Mouse (Mus musculus): ENCODE data around the gene Krtap10-10.
"Not testable (repeated sequence)": the region's sequence is repeated elsewhere in the genome, so short reads cannot be mapped to it uniquely, and the experiment has no call there.

Krtap10-10 gene

DNA sequence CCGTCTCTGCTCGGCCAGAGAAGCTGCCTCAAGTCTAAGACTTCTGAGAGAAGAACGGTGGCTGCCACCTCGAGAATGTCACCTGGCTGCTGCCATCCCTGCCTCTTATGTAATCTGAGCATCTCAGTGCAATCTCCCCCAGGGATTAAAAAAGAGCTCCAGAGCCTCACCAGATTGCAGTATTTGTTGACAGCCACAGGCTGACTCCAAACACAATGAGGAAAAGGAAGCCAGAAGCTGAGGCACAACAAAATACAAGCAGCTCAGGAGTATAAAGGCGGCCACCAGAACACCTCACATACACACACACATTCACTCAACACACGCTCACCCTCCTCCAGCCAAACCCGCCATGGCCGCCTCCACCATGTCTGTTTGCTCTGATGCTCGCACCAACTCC lies at the start of gene Krtap10-10:
Gene Krtap10-10 (plus strand): TSS at position 301 of the 400 bp plus-strand sequence.
- no peak for DNase-seq (ENCODE audit: low read depth)

DNA sequence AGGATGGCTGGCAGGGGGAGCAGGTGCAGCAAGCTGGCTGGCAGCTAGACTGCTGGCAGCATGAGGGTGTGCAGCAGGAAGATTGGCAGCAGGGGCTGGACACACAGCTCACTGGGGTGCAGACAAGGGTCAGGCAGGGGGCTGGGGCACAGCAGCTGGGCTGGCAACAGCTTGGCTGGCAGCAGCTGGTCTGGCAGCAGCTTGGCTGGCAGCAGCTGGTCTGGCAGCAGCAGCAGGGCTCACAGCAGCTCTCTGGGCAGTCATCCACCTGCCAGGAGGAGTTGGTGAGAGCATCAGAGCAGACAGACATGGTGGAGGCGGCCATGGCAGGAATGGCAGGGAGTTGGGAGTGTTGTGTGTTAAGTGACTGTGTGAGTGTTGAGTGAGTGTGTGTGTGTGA lies 47.9 kb upstream of the Krtap10-10 start, which contains the start of gene Gm7137:
Gene Gm7137 (minus strand): TSS at position 325 of the 400 bp plus-strand sequence.
- not testable (repeated sequence) for DNase-seq (ENCODE audit: low read depth)

DNA sequence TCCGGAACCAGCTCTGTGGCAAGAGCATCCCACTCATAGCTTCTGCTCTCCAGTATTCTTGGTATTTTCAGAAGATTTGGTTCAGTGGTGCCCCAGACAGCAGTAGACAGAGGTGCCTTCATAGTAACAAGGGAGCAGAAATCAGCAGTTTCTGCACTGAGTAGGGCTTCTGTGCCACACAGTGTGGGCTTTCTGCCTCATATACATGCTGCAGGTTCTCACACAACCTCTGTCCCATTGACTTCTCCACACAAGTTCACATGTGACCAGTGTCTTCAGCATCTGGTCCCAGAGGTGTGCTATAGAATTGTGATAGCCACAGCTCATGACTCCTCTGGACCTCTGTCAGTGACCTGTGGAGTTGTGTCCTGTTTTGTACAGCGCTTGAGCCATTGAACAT lies 47.1 kb upstream of the Krtap10-10 start:
- no peak for DNase-seq (ENCODE audit: low read depth)

DNA sequence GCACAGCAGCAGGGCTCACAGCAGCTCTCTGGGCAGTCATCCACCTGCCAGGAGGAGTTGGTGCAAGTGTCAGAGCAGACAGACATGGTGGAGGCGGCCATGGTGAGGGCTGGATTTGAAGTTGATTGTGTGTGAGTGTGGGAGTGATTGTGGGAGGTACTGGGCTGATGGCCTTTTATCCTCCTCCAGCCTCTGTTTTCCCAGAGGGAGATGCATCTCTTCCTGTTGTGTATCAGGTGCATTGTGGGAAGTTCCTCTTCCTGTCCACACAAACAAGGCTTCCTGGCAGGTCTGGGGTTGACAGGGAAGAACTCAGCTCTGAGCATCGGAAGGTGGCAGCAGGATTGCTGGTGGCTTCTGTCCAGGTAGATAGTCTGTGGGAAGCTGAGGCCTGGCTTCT lies 40.8 kb upstream of the Krtap10-10 start, which contains the start of gene Gm9639:
Gene Gm9639 (minus strand): TSS at position 101 of the 400 bp plus-strand sequence.
- no peak for DNase-seq (ENCODE audit: low read depth)

DNA sequence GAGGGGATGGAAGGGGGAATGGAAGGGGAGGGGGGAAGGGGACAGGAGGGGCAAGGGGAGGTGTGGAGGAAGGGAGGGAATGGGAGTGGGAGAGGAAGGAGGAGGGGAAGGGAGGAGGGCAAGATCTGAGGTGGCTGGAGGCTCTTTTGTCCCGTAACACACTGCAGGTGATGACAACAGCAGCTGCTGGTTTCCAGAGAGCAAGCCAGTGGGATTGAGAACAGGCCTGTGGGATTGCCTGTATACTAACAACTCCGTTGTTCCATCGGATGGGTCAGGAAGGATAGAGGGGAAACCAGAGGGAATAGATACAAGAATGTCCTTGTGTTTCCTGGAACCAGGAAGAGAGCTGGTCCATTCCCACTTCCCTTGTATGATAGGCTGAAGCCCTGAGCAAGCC lies 38.1 kb upstream of the Krtap10-10 start:
- DNase-seq (ENCODE audit: low read depth) = no peak

DNA sequence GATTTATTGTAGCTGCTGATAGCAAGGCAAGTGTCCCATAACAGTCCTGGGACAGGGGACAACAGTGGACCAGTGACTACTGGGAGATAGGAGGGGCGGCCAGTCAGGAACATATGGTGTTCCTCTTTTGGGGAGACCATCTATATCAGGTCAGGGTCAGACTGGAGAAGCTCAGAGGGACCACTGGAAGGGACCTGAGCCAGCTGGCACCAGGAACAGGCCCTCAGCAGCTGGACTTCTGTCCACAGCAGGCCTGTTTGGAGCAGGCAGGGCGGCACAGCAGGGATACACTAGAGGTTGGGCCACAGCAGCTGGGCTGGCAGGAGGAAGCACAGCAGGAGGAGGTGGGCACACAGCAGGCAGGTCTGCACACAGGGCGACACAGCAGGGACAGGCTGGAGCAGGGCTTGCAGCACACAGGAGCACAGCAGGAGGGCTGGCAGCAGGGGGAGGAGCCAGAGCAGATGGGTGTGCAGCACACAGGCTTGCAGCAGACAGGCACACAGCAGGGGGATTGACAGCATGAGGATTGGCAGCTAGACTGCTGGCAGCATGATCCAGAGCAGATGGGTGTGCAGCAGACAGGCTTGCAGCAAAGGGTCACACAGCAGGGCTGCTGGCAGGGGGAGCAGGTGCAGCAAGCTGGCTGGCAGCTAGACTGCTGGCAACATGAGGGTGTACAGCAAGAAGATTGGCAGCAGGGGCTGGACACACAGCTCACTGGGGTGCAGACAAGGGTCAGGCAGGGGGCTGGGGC lies 37.4 kb upstream of the Krtap10-10 start:
- DNase-seq (ENCODE audit: low read depth) = not testable (repeated sequence)

DNA sequence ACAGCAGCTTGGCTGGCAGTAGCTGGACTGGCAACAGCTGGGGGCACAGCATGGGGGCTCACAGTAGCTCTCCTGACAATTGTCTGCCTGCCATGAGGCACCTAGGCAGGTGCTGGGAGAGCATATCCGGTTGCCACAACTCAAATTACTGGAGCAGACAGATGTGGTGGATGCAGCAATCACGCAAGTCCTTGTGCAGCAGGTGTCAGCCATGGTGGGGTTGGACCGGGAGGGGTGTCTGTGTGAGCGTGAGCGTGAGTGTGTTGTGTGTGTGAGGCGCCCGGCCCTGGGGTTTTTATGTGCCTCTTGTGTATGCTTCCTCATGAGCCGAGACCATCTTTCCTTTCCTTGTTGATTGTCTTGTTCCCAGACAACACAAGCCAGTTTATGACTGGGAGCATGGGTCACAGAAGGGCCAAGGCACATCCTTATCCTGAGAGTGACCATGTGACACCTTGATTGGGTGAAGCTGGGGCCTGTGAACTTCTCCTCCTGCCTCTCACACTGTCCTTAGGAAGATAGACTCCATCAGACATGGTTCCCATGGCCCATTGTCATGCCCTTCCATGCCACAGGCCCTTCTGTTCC lies 36.7 kb upstream of the Krtap10-10 start, which contains the start of gene Gm19668:
Gene Gm19668 (minus strand): TSS at position 213 of the 588 bp plus-strand sequence.
- DNase-seq (ENCODE audit: low read depth) = no peak

DNA sequence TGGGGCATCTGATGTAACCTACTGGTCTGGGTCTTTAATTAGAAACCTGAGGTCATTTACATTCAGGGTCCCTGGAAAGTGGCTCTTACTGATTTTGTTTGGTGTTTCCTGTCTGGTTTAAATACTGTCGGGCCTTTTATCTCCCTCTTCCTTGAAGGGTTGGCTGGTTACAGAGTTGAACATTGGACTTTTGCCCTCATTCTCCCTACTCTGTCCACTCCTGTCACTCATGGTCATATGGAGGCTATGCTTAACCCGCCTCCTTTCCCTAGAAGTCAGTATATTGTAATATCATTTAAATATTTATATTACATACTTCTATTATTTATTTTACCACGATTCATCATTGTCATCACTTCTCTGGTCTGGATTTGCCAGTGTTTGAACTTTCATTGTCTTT lies 31.7 kb upstream of the Krtap10-10 start:
- no peak for DNase-seq (ENCODE audit: low read depth)

DNA sequence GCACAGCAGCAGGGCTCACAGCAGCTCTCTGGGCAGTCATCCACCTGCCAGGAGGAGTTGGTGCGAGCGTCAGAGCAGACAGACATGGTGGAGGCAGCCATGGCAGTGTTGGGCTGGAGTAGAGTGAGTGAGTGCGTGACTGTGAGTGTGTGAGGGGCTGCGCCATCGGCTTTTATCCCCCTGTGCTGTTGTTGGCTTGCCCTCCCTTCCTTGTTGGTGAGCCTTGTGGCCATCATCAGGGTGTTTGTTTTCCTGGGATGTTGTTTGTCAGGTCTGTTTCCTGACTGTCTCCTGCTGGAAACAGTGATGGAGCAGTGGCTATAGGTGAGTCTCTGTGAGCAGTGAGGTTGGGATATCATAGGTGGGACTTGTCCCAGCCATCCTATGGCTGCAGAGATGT lies 24.0 kb upstream of the Krtap10-10 start, which contains the start of gene Gm9507:
Gene Gm9507 (minus strand): TSS at position 101 of the 400 bp plus-strand sequence.
- no peak for DNase-seq (ENCODE audit: low read depth)

DNA sequence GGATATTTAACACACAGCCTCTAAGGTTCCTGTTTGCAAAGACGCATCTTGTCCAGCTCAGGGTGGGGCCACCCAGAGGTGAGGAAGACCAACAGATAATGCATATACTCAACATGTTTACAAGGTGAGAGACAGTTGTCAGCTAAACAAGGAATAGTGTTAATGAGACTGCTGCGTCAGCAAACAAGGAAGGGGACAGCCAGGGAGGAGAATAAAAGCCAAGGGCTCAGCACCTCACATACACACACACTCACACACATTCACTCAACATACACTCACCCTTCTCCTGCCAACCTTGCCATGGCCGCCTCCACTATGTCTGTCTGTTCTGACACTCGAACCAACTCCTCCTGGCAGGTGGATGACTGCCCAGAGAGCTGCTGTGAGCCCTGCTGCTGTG lies 21.4 kb upstream of the Krtap10-10 start, which contains the start of gene Gm2696:
Gene Gm2696 (plus strand): TSS at position 301 of the 400 bp plus-strand sequence.
- no peak for DNase-seq (ENCODE audit: low read depth)

DNA sequence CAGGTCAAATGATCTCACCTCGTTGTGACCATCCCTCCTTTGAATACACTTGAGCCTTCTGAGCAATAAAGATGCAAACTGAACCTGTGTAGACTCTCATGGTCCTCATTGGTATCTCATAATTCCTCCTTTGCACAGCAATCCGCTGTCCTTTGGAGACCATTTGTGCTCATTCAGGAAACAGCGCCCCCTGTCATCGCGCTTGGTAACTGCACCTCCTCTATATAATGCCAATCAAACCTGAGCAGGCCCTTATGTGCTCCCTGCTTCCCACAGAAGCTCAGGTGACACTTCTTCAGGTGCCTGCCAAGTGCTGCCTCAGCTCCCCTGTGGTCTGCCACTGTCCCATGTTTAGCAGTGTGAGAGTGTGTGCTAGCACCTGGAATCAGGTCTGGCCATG lies 20.2 kb upstream of the Krtap10-10 start:
- DNase-seq (ENCODE audit: low read depth) = no peak

DNA sequence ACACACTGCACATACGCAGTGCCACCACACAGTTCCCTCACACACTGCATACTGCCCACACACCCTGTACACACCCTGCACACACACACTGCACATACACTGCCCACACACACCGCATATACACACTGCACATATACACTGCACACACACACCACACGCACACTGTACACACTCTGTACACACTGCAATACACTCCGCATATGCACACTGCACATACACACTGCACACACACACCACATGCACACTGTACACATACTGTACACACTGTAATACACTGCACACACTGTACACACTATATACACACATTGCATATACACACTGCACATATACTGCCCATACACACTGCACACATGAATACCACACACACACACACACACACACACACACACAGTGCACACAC lies 17.2 kb upstream of the Krtap10-10 start:
- no peak for DNase-seq (ENCODE audit: low read depth)

DNA sequence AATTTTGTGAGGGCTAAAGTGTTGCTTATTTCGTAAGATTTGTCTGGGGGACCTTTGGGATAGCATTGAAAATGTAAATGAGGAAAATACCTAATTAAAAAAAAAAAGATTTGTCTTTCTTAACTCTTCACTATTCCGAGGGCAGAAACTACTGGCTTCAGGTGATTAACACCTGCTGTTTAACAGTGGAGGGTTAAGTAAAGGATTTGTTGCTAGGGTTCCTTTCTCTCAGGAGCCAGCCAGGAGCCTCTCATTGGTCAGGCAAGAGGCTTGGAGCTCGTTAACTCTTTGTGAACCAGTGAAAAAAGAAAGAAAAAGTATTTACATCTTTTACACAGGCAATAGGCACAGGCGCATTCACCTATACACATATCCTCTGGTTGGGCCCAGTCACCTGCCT lies 16.5 kb upstream of the Krtap10-10 start:
- no peak for DNase-seq (ENCODE audit: low read depth)

DNA sequence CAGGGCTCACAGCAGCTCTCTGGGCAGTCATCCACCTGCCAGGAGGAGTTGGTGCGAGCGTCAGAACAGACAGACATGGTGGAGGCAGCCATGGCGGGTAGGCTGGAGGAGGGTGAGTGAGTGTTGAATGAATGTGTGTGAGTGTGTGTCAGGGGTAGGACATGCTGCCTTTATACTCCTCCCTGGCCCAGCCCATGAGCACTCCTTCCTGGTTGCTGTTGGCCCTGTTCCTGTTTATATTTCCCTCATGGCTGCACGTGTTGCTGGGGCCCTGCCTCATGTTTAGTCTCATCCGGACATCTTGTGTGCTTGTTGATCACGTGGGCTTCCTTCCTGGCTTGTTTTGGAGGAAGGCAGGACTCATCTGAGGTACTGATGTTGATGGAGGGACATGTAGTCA lies 8.8 kb upstream of the Krtap10-10 start, which contains the start of gene Krtap10-4:
Gene Krtap10-4 (minus strand): TSS at position 145 of the 400 bp plus-strand sequence.
- DNase-seq (ENCODE audit: low read depth) = no peak

DNA sequence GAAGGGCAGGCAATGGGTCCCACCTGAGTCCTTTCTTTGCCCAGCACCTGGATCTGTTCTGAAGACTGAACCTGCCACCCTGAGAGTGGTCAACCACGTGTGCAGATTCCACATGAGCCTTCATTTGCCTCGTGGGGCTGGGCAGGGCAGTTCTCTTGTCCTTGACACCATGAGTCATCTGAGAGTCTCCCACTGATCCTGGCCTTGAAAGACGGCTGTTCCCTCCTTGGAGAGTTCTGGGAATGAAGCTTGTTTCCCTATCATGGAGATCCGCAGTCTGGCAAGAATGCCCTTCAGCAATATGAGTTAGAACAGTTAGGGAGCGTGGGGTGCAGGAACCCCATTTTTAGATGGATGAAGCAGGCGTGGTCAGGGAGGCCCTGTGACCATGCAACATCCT lies 3.3 kb downstream of the Krtap10-10 start:
- DNase-seq (ENCODE audit: low read depth) = no peak

DNA sequence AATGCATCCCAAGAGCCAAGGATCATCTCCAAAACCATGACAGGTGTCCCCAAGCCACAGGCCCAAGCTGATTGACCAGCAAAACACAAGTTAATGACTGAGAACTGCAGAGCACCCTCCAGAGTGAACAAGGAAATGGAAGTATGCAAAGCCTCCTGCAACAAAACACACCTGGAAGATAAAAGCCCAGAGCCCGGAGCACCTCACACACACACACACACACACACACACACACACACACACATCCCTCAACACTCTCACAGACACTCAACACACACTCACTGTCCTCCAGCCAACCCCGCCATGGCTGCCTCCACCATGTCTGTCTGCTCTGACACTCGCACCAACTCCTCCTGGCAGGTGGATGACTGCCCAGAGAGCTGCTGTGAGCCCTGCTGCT lies 10.8 kb downstream of the Krtap10-10 start, which contains the start of gene Gm36176:
Gene Gm36176 (plus strand): TSS at position 301 of the 400 bp plus-strand sequence.
- no peak for DNase-seq (ENCODE audit: low read depth)

DNA sequence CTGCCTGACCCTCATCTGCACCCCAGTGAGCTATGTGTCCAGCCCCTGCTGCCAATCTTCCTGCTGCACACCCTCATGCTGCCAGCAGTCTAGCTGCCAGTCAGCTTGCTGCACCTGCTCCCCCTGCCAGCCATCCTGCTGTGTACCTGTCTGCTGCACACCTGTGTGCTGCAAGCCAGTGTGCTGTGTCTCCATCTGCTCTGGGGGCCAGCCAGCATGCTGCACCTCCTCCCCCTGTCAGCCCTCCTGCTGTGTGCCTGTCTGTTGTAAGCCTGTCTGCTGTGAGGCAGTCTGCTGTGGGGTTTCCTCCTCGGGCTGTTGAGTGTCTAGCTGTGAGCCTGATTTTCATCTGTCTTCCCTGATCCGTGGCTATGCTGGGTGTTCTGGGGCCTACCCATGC lies 11.2 kb downstream of the Krtap10-10 start:
- DNase-seq (ENCODE audit: low read depth) = no peak

DNA sequence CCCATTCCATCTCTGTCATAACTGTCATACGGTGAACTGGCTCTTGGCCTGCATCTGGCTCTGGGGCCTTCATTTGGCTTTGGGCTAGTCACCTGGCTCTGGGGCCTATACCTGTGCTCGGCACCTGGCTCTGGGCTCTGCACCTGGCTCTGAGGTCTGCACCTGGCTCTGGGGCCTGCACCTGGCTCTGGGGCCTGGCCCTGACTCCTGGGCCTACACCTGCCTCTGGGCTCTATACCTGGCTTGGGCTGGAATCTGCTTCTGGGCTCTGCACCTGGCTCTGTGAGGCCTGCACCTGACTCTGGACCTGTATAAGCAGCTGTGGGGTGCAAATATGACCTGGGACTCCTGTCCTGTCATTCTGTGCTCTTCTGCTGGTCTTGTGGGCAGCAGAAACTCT lies 11.8 kb downstream of the Krtap10-10 start:
- DNase-seq (ENCODE audit: low read depth) = no peak

DNA sequence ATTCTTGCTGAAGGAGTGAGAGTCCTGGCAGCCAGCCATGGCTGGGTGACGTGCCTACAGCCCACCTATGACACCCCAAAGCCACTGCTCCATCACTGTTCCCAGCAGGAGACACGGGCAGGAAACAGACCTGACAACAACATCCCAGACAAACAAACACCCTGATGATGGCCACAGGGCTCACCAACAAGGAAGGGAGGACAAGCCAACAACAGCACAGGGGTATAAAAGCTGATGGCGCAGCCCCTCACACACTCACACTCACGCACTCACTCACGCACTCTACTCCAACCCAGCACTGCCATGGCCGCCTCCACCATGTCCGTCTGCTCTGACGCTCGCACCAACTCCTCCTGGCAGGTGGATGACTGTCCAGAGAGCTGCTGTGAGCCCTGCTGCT lies 16.8 kb downstream of the Krtap10-10 start, which contains the start of gene Gm10318:
Gene Gm10318 (plus strand): TSS at position 301 of the 400 bp plus-strand sequence.
- no peak for DNase-seq (ENCODE audit: low read depth)

DNA sequence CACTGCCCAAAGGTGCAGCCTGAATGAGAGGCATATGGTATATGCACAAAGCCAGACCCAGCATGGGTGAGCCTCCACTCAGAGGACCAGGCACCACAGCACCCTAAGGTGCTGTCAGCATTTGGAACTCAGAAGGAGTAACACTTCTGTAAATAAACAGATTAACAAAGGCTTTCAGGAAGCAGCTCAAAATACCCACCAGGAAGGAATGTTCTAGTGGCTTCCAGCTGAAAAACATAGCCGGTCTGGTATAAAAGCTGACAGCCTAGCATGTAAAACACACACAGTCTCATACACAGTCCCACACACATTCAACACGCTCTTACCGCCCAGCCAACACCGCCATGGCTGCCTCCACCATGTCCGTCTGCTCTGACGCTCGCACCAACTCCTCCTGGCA lies 25.9 kb downstream of the Krtap10-10 start, which contains the start of gene Gm3285:
Gene Gm3285 (plus strand): TSS at position 301 of the 400 bp plus-strand sequence.
- no peak for DNase-seq (ENCODE audit: low read depth)

DNA sequence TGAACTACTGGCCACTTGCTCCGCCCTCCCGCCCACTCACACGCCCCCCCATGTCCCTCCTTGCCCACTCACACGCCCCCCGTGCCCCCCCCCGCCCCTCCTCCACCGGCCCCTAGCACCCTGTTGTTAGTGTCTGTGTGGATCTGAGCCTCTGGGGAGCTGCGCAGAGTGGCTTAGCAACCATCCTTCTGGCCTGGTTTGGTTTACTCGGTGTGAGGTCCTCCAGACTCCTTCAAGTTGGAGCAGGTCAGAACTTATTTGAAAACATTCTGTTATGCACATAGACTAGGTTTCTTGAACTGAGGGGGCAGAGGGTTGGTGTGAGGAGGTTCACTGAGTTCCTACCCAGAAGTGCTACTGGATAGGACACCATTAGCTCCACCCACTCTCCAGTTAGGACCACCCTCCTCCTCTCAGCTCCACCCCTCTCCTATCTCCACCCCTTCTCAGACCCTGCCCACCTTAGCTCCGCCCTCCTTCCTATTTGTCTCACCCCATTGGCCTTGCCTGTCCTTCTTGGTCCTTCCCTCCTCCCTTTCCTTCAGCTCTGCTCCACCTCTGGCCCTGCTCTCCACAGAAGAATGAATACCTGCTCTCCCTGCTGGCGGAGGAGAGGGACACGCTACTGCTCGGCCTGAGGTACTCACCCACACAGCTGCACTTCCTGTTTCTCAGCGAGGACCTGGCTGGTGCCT lies 28.5 kb downstream of the Krtap10-10 start:
- no peak for DNase-seq (ENCODE audit: low read depth)

DNA sequence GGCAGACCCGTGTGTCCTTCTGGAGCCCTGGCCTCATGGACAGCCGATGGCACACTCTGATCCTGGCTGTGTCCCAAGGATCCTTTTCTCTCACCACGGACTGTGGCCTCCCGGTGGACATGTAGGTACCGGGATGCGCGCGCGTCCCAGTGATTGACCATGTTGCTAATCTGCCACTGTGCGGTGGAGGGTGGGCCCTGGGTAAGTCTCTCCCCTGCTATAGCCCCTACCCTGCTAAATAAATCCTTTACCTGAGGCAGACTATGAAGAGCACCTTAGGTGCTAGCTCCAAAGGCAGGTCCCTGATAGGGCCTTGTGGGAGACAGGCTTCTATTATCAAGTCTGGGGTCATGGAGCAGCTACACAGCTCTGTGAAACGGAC lies 29.0 kb downstream of the Krtap10-10 start:
- no peak for DNase-seq (ENCODE audit: low read depth)

Measured in fibroblast of lung, adult 2 months (primary cell).